In genomic region chrX:136321692-136322091, GRCm38 (mm10) we compare ENCODE assay signal across 8 mouse cellular contexts. TPM values are rescaled to one million over a fixed set of nuclear protein-coding genes. Genes with fewer than 3 reads are reported as not detected.
DNase-seq lines count a peak whose midpoint lies in the region; ATAC-seq and TF ChIP-seq lines count a peak whose summit lies in the region.

No protein-coding gene starts in this region.

- H3K27me3 ChIP-seq in liver, embryonic 12.5 days (replicated peaks): no peaks in the 10 kb centered on the region
- peaks cover 6% of the 10 kb centered on the region for H3K27me3 ChIP-seq in Patski
- H3K27me3 ChIP-seq in hindbrain, embryonic 16.5 days (replicated peaks; ENCODE audit: control insufficient read depth, insufficient read depth, low read length): no peaks in the 10 kb centered on the region
- H3K27me3 ChIP-seq in neural tube, embryonic 11.5 days (ENCODE audit: control insufficient read depth, insufficient read depth, low read length): no peaks in the 10 kb centered on the region

- H3K27ac ChIP-seq in liver, embryonic 12.5 days: no peak overlapping the region
- H3K27ac ChIP-seq in hindbrain, embryonic 16.5 days (ENCODE audit: low read depth, low read length): no peak overlapping the region
- H3K27ac ChIP-seq in neural tube, embryonic 11.5 days (ENCODE audit: low read depth, low read length): no peak overlapping the region

- in situ Hi-C loops in Patski (cut with MboI; ENCODE audit: low pct_unique_long_range_greater_than_20kb): loop anchor here (10.0 to 25.0 kb wide), 2 partner anchors 93 to 284 kb away; partner anchors contain the start of gene Arxes1

- no peak overlapping the region for H3K9ac ChIP-seq in liver, embryonic 12.5 days
- H3K9ac ChIP-seq in hindbrain, embryonic 16.5 days (ENCODE audit: low read depth, low read length): no peak overlapping the region
- H3K9ac ChIP-seq in neural tube, embryonic 11.5 days (ENCODE audit: low read length): no peak overlapping the region

- intact Hi-C loops in left cerebral cortex, postnatal 10 days (cut with DNase I): no loop called here

- WGBS in liver, embryonic 12.5 days (ENCODE audit: insufficient replicate concordance): 8% methylated on average over 3 of the region's 3 CpGs
- 5% methylated on average over 3 of the region's 3 CpGs for WGBS in hindbrain, embryonic 16.5 days
- WGBS in neural tube, embryonic 11.5 days: 17% methylated on average over 3 of the region's 3 CpGs

- no peak overlapping the region for H3K4me2 ChIP-seq in liver, embryonic 12.5 days
- no peak overlapping the region for H3K4me2 ChIP-seq in hindbrain, embryonic 16.5 days (ENCODE audit: low read length)
- H3K4me2 ChIP-seq in neural tube, embryonic 11.5 days (ENCODE audit: low read depth): no peak overlapping the region

- H3K9me3 ChIP-seq in liver, embryonic 12.5 days (replicated peaks): no peaks in the 10 kb centered on the region
- H3K9me3 ChIP-seq in hindbrain, embryonic 16.5 days (ENCODE audit: control insufficient read depth, low read length): no peaks in the 10 kb centered on the region
- no peaks in the 10 kb centered on the region for H3K9me3 ChIP-seq in neural tube, embryonic 11.5 days (ENCODE audit: control insufficient read depth, low read length)

- TF ChIP-seq CTCF in Patski (IDR thresholded peaks at IDR 0.05): peak; percentile 64

- CTCF ChIA-PET in Patski (lab: Charles Lee): interaction anchor here (0.8 to 1.6 kb wide), 4 partner anchors 13 to 295 kb away, joined by 3 to 7 read pairs (median 4); no protein-coding TSS in a partner anchor

- H3K4me1 ChIP-seq in liver, embryonic 12.5 days: no peaks in the 10 kb centered on the region
- H3K4me1 ChIP-seq in hindbrain, embryonic 16.5 days (ENCODE audit: control insufficient read depth, insufficient read depth, low read depth, low read length): no peaks in the 10 kb centered on the region
- no peaks in the 10 kb centered on the region for H3K4me1 ChIP-seq in neural tube, embryonic 11.5 days (ENCODE audit: control insufficient read depth, insufficient read depth, low read length)

- H3K4me3 ChIP-seq in liver, embryonic 12.5 days: no peak overlapping the region
- H3K4me3 ChIP-seq in hindbrain, embryonic 16.5 days (ENCODE audit: low read length): no peak overlapping the region
- no peak overlapping the region for H3K4me3 ChIP-seq in neural tube, embryonic 11.5 days (ENCODE audit: low read depth, low read length)

- no peaks in the 10 kb centered on the region for H3K36me3 ChIP-seq in liver, embryonic 12.5 days
- no peaks in the 10 kb centered on the region for H3K36me3 ChIP-seq in hindbrain, embryonic 16.5 days (ENCODE audit: control insufficient read depth, insufficient read depth, low read length)
- H3K36me3 ChIP-seq in neural tube, embryonic 11.5 days (ENCODE audit: control insufficient read depth, insufficient read depth, low read length): no peaks in the 10 kb centered on the region

- POLR2A ChIA-PET in Patski (lab: Charles Lee): interaction anchor here (0.5 kb wide), 1 partner anchor 191 kb away, joined by 4 read pairs; no protein-coding TSS in a partner anchor

- DNase-seq in liver (peak; percentile 48), Patski (ENCODE audit: low read depth, low spot score) (no peak)
- DNase-seq in cerebellum, postnatal 25 days: peak; percentile 45 to 73
- DNase-seq in left cerebral cortex, postnatal 10 days (ENCODE audit: extremely low spot score in 1 of 2, low spot score in 2 of 2): peak; percentile 26 to 48
- DNase-seq in neural tube, embryonic 11.5 days (ENCODE audit: low spot score): peak; percentile 44
- peak; percentile 56 for DNase-seq in thymus, postnatal 4 days

- no peak for ATAC-seq in liver, embryonic 12.5 days
- ATAC-seq in Patski: no peak
- peak; percentile 69 for ATAC-seq in hindbrain, embryonic 16.5 days
- ATAC-seq in neural tube, embryonic 11.5 days (ENCODE audit: insufficient read depth, low FRiP score, low TSS enrichment): no peak

RNA-seq across cellular contexts. Expression of gene Bex3, which starts 51.6 kb away (rescaled TPM):
- polyA plus RNA-seq in liver, embryonic 12.5 days (2016; fragmentation: Nextera tagmentation; extraction: Ambion mirVana): 273 and 279 TPM in 2 replicates
- 454 TPM for polyA plus RNA-seq in Patski (2021)
- 710 and 810 TPM in 2 replicates for polyA plus RNA-seq in hindbrain, embryonic 16.5 days (2015; fragmentation: Nextera tagmentation; extraction: Ambion mirVana)
- 100 to 1,000 TPM; 401 to 439 TPM for total RNA-seq in left cerebral cortex, postnatal 10 days (2021)
- polyA plus RNA-seq in neural tube, embryonic 11.5 days (2014; fragmentation: Nextera tagmentation; extraction: Ambion mirVana): 670 and 697 TPM in 2 replicates
